Mouse (Mus musculus): ENCODE results near the gene Clec4b1. TPM values are rescaled to one million over a fixed set of nuclear protein-coding genes. Genes with fewer than 3 reads are reported as not detected.
"Not testable (repeated sequence)": the region's sequence is repeated elsewhere in the genome, so short reads cannot be mapped to it uniquely, and the experiment has no call there.

The Clec4b1 gene
- not detected for total RNA-seq (2021)

DNA sequence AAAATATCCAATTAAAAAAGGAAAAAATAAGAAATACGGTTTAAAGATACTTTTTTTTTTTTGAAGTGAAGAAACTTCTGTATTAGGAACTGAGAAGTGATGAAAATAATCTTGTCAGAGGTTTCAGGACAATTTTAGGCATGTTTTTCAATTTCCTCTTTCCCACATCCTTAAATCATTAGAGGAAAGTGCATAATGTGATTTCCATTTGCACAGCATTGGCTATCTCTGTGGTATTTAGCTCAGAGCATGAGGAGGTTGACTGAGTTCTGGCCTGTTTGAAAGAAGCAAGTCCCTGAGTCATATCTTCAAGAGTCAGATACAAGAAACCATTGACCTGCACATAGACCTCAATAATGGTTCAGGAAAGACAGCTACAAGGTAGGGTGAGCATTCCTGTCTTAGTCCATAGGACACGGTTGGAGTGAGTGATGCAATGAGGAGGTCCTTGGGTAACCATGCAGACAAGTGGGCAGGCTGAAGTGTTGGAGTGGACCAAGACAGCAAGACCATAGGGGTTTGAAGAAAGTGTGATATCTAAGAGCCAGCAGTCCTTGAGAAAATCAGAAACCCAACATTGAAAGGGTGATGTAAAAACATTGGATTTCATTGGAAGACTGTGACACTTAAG is at the start of gene Clec4b1:
Clec4b1 (plus strand) TSS at position 221 of the 631 bp plus-strand sequence.
- no peak for DNase-seq (ENCODE audit: extremely low spot score in 1 of 2, low spot score in 2 of 2)
- intact Hi-C loops (cut with DNase I): no loop called here

DNA sequence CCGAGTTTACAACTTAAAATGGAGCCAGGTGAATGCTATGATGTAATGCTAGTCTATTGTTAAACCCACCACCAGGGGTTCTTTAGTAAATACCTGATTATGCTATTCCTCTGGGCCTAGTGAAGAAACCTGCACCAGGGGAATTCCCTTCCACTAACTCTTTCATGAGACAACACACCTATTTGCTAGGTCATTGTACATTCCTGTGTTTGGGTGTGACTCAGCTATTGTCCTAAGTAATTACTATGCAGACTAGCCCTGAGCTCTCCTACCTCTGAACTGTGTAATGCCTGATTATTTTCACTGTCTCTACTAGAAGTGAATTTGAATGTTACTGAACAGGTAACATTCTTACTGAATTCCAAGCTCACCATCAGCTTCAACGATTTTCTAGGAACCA is 45.1 kb upstream of the Clec4b1 start:
- intact Hi-C loops (cut with DNase I); DNase-seq (ENCODE audit: extremely low spot score in 1 of 2, low spot score in 2 of 2): not testable (repeated sequence)

DNA sequence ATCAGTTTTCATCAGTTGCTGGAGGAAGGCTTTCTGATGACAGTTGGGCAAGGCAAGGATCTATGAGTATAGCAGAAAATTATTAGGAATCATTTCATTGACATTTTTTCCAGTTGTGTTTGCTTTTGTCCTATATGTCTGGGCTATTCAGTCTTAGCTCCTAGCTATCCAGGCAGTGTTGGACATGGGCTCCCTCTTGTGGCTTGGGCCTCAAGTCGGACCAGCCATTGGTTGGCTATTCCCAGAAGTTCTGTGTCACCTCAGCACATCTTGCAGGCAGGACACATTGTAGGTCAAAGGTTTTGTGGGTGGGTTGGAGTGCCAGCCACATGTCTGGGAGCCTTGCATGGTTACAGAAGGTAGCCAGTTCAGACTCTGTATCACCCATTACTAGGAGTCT is 44.2 kb upstream of the Clec4b1 start:
- intact Hi-C loops (cut with DNase I): no loop called here
- no peak for DNase-seq (ENCODE audit: extremely low spot score in 1 of 2, low spot score in 2 of 2)

DNA sequence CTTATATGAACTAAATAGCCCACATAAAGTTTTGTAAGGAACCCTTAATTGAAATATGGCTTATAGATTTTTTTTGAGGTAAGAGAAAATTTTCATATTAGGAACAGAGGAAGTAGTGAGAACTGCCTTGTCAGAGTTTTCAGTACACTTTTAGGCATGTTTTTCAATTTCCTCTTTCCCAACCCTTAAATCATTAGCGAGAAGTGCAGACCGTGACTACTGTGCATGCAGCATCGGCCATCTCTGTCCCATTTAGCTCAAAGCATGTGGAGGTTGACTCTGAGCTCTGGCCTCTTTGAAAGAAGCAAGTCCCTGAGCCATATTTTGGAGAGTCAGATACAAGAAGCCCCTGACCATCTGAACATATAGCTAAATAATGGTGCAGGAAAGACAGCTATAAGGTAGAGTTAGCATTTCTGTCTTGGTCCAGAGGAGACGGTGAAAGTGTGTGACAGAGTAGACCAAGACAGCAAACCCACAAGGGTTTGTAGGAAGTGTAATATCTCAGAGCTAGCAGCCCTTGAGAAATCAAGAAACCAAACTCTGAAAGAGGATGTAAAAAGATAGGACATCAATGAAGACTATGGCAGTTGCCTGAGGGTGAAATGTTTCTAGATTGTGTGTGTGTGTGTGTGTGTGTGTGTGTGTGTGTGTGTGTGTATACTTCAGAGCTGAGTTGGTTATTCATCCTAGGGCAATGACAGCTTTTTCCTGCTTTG is 45.5 kb downstream of the Clec4b1 start:
- no peak for DNase-seq (ENCODE audit: extremely low spot score in 1 of 2, low spot score in 2 of 2)
- intact Hi-C loops (cut with DNase I): no loop called here

DNA sequence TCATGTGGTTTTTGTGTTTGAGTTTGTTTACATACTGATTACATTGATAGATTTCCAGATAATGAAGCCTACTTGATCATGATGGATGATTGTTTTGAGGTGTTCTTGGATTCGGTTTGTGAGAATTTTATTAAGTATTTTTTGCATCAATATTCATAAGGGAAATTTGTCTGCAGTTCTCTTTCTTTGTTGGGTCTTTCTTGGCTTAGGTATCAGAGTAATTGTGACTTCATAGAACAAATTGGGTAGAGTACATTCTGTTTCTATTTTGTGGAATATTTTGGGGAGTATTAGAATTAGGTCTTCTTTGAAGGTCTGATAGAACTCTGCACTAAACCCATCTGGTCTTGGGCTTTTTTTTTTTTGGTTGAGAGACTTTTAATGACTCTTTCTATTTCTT is 56.4 kb downstream of the Clec4b1 start, which contains the start of gene Clec4a2:
Clec4a2 (plus strand) TSS at position 301 of the 400 bp plus-strand sequence.
- intact Hi-C loops (cut with DNase I); DNase-seq (ENCODE audit: extremely low spot score in 1 of 2, low spot score in 2 of 2): not testable (repeated sequence)

Other genes starting within 250 kb of the Clec4b1 start
- 100 to 1,000 TPM; 127 to 133 TPM for gene Slc2a3, start 248.3 kb upstream of the Clec4b1 start, total RNA-seq (2021)
- gene Foxj2, start 230.0 kb upstream of the Clec4b1 start, total RNA-seq (2021): 10 to 100 TPM; 26.7 to 30.3 TPM
- under 1 TPM; 0.89 to 0.97 TPM for gene C3ar1, start 193.8 kb upstream of the Clec4b1 start, total RNA-seq (2021)
- 100 to 1,000 TPM; 158 to 160 TPM for gene Necap1, start 175.5 kb upstream of the Clec4b1 start, total RNA-seq (2021)
- under 1 TPM; 0.30 to 0.43 TPM for gene Clec4a1, start 128.1 kb upstream of the Clec4b1 start, total RNA-seq (2021)
- gene Clec4a3, start 97.4 kb upstream of the Clec4b1 start, total RNA-seq (2021): under 1 TPM; 0.81 to 0.88 TPM
- gene Clec4a4, start 59.6 kb upstream of the Clec4b1 start, total RNA-seq (2021): not detected
- gene Clec4a2, start 56.5 kb downstream of the Clec4b1 start, total RNA-seq (2021): 1 to 10 TPM in 1 of 2 experiments, under 1 TPM in 1; 0.67 to 2.5 TPM
- not detected for gene Clec4b2, start 122.9 kb downstream of the Clec4b1 start, total RNA-seq (2021)
- gene Clec4n, start 179.9 kb downstream of the Clec4b1 start, total RNA-seq (2021): not detected
- gene Clec4d, start 212.1 kb downstream of the Clec4b1 start, total RNA-seq (2021): not detected
- not detected for gene Clec4e, start 239.9 kb downstream of the Clec4b1 start, total RNA-seq (2021)

Data from left cerebral cortex, postnatal 10 days (tissue).